Mouse (Mus musculus) hindbrain, embryonic 11.5 days (tissue): Measurements from ENCODE around the gene Tmem59l. TPM values are rescaled to one million over a fixed set of nuclear protein-coding genes. Genes with fewer than 3 reads are reported as not detected.

Source experiments
- ATAC-seq: fragments of 200-750 bp; cut with Nextera tagmentation; 2 replicates; pipeline ENCODE4 v1.8.0; 2017; ENCODE audit warnings: mild to moderate bottlenecking, moderate TSS enrichment, moderate library complexity; ENCODE audit not compliant: low FRiP score
- DNase-seq: peaks from one replicate; pipeline ENCODE4 v3.0.0-alpha.2; 2015; ENCODE audit warnings: low spot score
- H3K27ac ChIP-seq: fragments of 300-500 bp; sonication (generic); 2 replicates; pipeline ENCODE4 v1.5.1; 2014; ENCODE audit warnings: mild to moderate bottlenecking, low read depth, low read length
- H3K27me3 ChIP-seq: fragments of 300-500 bp; sonication (generic); 2 replicates; pipeline ENCODE4 v1.6.1; 2014; ENCODE audit warnings: mild to moderate bottlenecking, low read length, moderate library complexity, mixed read lengths; ENCODE audit not compliant: control insufficient read depth, insufficient read depth
- H3K36me3 ChIP-seq: fragments of 300-500 bp; sonication (generic); 2 replicates; pipeline ENCODE4 v1.6.1; 2014; ENCODE audit warnings: mild to moderate bottlenecking, low read length, moderate library complexity, mixed read lengths; ENCODE audit not compliant: control insufficient read depth, insufficient read depth
- H3K4me1 ChIP-seq: fragments of 300-500 bp; sonication (generic); replicated peaks from 2 replicates; pipeline ENCODE4 v1.6.1; 2014; ENCODE audit warnings: low read length, mixed read lengths; ENCODE audit not compliant: control insufficient read depth, insufficient read depth
- H3K4me2 ChIP-seq: fragments of 300-500 bp; sonication (generic); replicated peaks from 2 replicates; pipeline ENCODE4 v1.6.1; 2014; ENCODE audit warnings: mild to moderate bottlenecking, low read depth, low read length
- H3K4me3 ChIP-seq: fragments of 300-500 bp; sonication (generic); 2 replicates; pipeline ENCODE4 v1.5.1; 2014; ENCODE audit warnings: low read depth, low read length
- H3K9ac ChIP-seq: fragments of 300-500 bp; sonication (generic); 2 replicates; pipeline ENCODE4 v1.6.1; 2014; ENCODE audit warnings: low read depth, low read length
- H3K9me3 ChIP-seq: fragments of 300-500 bp; sonication (generic); 2 replicates; pipeline ENCODE4 v1.6.1; 2016; ENCODE audit warnings: low read length; ENCODE audit not compliant: control insufficient read depth
- WGBS: fragments of 180-500 bp; shearing (Covaris S2); extraction: QIAGEN DNeasy Blood & Tissue Kit; methylation state at CpG from one replicate; pipeline ENCODE4 v1.1.7; 2014; 5-methylcytosine and 5-hydroxymethylcytosine counted together
- polyA plus RNA-seq: library from polyadenylated mRNA; unstranded; fragments of >200 nt; fragmentation: Nextera tagmentation; extraction: Ambion mirVana; gene quantifications from 2 replicates; pipeline ENCODE4 v1.2.1, GENCODE M21; 2014

The Tmem59l gene
- polyA plus RNA-seq, 1 experiment from 2014 or later, result 15.6 TPM

DNA sequence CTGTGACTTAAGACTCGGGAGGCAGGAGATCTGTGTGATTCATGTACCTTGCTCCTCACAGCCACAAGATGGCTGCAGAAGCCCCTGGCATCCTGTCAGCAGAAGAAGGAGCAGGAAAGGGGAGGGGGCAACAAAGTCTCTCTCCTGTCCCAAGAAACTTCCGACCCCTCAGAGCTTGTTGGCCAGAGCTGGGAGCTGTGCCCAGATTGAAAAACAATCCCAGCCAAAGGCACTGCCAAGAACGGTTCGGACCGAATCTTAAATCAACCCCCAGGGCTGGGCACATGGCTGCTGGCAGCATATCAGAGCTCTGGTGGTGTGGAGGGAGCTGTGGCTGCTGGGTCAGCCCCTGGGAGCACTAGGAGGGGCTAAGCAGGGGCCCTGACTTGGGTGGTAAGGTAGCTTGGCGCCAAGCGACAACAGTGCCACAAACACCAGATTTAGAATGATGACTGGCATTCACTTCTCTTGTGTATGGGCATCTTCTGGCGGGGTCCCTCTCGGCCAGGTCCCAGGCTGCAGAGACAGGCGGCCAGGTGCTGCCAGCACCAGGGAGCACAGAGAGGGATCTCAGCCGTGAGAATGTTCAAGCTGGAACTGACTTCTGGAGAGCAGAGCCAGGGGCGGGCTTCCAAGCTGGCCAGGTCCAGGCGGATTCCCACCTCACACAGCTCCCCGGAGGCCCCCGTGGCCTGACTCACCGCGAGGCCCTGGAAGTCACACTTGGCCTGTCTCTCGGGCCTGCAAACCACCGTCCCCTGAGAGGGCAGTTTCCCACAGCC is 39.3 kb downstream of the Tmem59l start:
- ATAC-seq (no peak), DNase-seq (no peak)
- no peaks in the 10 kb centered on the region for H3K9me3 ChIP-seq
- peaks cover 3% of the 10 kb centered on the region for H3K27me3 ChIP-seq
- H3K36me3 ChIP-seq, result no peaks in the 10 kb centered on the region
- 76% methylated on average over 19 of the region's 19 CpGs for WGBS
- no peak overlapping the region for H3K9ac ChIP-seq
- no peak overlapping the region for H3K27ac ChIP-seq
- H3K4me1 ChIP-seq, result no peaks in the 10 kb centered on the region
- H3K4me3 ChIP-seq, result no peak overlapping the region
- H3K4me2 ChIP-seq, result no peak overlapping the region

DNA sequence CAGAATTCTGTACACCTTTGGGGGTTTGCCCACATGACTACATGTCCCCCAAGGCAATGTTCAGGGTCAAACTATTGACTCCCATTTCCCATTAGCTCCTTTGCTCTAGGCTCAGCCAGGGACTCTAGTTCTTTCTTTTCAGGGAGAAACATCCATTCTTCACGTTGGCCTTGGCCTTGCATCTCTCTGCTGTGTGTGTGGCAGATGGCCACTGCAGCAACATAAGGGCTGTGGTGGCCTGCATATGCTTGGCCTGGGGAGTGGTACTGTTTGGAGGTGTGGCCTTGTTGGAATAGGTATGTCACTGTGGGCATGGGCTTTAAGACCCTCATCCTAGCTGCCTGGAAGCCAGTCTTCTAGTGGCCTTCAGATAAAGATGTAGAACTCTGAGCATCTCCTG is 41.2 kb downstream of the Tmem59l start:
- no peak overlapping the region for H3K4me2 ChIP-seq
- WGBS, result 76% methylated on average over 1 of the region's 1 CpGs

DNA sequence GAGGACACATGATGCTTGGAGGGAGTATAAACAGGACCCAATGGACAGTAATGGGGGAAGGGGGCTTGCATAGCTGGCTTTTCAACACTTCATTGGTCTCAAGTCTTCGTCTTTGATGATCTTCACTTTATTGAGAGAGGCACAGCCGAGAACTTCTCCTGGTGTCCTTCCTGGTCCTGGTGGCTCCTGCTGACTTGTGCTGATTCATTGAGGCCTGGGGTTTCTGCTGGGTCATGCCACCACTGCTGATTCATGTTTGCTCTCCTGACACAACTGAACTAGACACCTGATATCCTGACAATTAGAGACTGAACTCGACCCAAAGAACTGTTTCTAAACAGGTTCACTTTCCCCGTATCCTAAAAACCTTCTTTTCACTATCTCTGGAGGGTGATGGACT is 43.8 kb downstream of the Tmem59l start:
- no peaks in the 10 kb centered on the region; the same call in 1 of the 2 replicates for H3K4me1 ChIP-seq
- H3K4me2 ChIP-seq, result no peak overlapping the region
- ATAC-seq (no peak), DNase-seq (no peak)
- H3K9ac ChIP-seq, result no peak overlapping the region
- no peak overlapping the region for H3K4me3 ChIP-seq
- no peaks in the 10 kb centered on the region for H3K9me3 ChIP-seq
- H3K27ac ChIP-seq, result no peak overlapping the region
- no peaks in the 10 kb centered on the region for H3K27me3 ChIP-seq
- WGBS, result 85% methylated on average over 4 of the region's 4 CpGs
- H3K36me3 ChIP-seq, result no peaks in the 10 kb centered on the region

More for the DNA sequence above, 41.2 kb downstream of the Tmem59l start:
- ATAC-seq (no peak), DNase-seq (no peak)
- no peaks in the 10 kb centered on the region for H3K4me1 ChIP-seq
- no peaks in the 10 kb centered on the region for H3K36me3 ChIP-seq
- H3K4me3 ChIP-seq, result no peak overlapping the region
- no peaks in the 10 kb centered on the region for H3K9me3 ChIP-seq
- H3K9ac ChIP-seq, result no peak overlapping the region
- no peak overlapping the region for H3K27ac ChIP-seq
- no peaks in the 10 kb centered on the region for H3K27me3 ChIP-seq

DNA sequence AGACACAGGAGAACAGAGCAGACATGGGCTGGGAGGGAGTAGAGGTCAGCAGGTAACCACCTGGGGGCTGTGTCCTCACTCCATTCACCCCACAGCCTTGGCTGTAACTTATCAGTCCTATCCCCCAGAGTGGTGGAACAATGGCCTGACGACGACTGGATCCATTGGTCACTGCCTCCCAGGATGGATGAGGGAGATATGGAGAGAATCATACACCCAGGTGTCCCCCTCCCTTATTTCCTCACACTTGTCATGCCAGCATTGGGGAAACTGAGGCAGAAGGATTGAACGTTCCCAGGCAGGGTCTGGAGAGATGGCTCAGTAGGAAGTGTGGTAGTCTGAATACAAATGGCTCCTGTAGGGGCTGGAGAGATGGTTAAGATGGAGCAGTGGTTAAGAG is 45.6 kb downstream of the Tmem59l start:
- Histone ChIP-seq H3K27ac (no peak overlapping the region), H3K36me3 (no peaks in the 10 kb centered on the region), H3K4me1 (no peaks in the 10 kb centered on the region; the same call in 1 of the 2 replicates), H3K27me3 (no peaks in the 10 kb centered on the region), H3K9ac (no peak overlapping the region), H3K9me3 (no peaks in the 10 kb centered on the region), H3K4me3 (no peak overlapping the region), H3K4me2 (no peak overlapping the region)
- 68% methylated on average over 3 of the region's 3 CpGs for WGBS
- DNase-seq (no peak), ATAC-seq (no peak)

DNA sequence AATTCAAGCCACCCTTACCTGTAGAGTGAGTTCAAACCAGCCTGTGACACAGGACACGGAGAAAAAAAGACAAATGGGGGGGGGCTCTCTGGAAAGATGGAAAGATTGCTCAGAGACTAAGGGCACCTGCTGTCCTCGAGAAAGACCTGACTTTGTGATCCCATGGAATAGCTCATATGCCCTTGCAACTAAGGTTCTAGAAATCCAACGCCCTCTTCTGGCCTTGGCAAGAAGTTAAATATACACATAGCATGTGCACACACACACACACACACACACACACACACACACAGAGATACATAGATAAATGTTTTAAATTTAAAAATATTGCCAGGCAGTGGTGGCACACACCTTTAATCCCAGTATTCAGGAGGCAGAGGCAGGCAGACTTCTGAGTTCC is 46.9 kb downstream of the Tmem59l start:
- no peaks in the 10 kb centered on the region for H3K36me3 ChIP-seq
- ATAC-seq, result no peak; the same call in 1 of the 2 replicates
- H3K9me3 ChIP-seq, result no peaks in the 10 kb centered on the region
- H3K4me3 ChIP-seq, result no peak overlapping the region
- no peak for DNase-seq
- no peak overlapping the region; the same call in 1 of the 2 replicates for H3K4me2 ChIP-seq
- no peaks in the 10 kb centered on the region for H3K27me3 ChIP-seq
- H3K27ac ChIP-seq, result no peak overlapping the region
- H3K9ac ChIP-seq, result no peak overlapping the region; the same call in 1 of the 2 replicates
- 59% methylated on average over 3 of the region's 3 CpGs for WGBS
- H3K4me1 ChIP-seq, result peaks cover under 1% of the 10 kb centered on the region; the same call in 1 of the 2 replicates

DNA sequence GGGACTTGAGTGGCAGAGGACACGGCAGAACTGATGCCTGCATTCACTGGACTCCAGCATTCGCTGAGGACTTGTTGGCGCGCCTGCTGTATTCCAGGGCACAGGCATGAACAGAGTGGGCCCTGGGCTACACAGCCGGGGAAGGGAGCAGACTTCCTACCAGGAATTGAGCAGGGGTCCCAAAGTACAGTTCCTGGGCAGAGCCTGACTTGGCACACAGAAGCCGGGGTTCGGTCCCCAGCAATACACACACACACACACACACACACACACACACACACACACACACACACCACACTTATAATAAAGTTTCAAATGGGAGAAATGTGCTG is 47.3 kb downstream of the Tmem59l start:
- Histone ChIP-seq H3K4me2 (peak overlapping the region; percentile 73), H3K27ac (no peak overlapping the region; the same call in 1 of the 2 replicates), H3K9ac (peak overlapping the region; percentile 57; the same call in 1 of the 2 replicates), H3K4me3 (peak overlapping the region; percentile 65), H3K4me1 (peaks cover 2% of the 10 kb centered on the region; the same call in 1 of the 2 replicates), H3K9me3 (no peaks in the 10 kb centered on the region), H3K27me3 (no peaks in the 10 kb centered on the region), H3K36me3 (no peaks in the 10 kb centered on the region)
- ATAC-seq (no peak), DNase-seq (no peak)
- WGBS, result 13% methylated on average over 7 of the region's 7 CpGs

DNA sequence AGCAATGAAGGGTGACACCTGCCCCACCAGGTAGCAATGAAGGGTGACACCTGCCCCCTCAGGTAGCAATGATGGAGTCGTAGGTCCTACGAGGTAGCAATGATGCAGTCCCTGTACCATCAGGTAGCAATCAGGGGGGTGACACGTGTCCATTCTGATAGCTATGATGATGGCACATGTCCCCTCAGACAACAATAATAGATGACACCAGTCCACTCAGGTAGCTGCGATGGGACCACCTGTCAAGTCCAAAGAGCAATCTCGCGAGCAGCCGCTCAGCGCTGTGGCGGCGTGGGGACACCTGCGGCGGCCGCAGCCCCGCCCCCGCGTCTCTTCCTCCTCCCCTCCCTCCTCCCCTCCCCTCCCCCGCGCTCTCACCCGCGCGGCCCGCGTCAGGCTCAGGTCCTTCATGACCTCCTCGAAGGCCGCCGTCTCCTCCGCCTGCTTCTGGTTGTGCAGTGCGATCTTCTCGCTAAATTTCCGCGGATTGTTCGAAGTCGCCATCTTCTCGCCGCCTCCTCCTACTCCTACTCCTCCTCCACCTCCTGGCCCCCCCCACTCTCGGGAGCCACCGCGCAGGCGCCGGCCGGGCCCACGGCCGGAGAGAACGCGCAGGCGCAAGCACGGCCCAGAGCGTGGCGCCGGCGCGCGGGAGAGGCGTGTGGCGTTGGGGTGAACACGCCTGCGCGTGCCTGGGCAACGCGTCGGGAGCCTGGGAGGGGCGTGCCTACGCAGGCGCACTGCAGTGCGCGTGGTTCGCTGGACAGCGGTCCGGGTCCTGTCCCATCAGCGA is 47.9 kb downstream of the Tmem59l start, which contains the start of gene Crtc1:
Crtc1 (minus strand) TSS at position 525 of the 793 bp plus-strand sequence.
- Histone ChIP-seq H3K4me2 (peak within 1 kb of the TSS; percentile 73), H3K9me3 (no peaks in the 10 kb centered on the region), H3K9ac (peak within 1 kb of the TSS; percentile 79), H3K4me3 (peak within 1 kb of the TSS; percentile 65), H3K27ac (peak within 1 kb of the TSS; percentile 70), H3K27me3 (no peaks in the 10 kb centered on the region), H3K36me3 (no peaks in the 10 kb centered on the region), H3K4me1 (peaks cover 2% of the 10 kb centered on the region; the same call in 1 of the 2 replicates)
- peak; percentile 99 for DNase-seq
- peak; percentile 97 for ATAC-seq
- WGBS, result 1% methylated on average over 63 of the region's 70 CpGs

DNA sequence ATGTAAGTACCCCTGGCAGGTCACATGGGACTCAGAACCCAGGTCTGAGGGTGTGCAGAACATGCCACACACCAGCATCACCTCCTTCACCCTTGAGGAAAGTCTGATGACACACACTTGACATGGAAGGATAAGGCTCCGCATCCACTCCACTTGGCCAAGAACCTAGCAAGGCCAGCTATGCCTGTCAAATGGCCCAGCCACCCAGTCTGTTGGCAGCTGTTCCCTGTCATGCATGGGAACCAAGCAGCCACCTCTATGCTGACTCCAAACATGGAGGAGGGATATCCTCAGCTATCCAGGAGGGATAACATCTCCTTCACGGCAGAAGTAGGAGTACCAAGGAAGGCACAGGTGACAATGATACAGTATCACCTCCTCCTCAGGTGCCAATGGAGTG is 48.7 kb downstream of the Tmem59l start:
- Histone ChIP-seq H3K9me3 (no peaks in the 10 kb centered on the region), H3K9ac (no peak overlapping the region), H3K4me1 (peaks cover 2% of the 10 kb centered on the region; the same call in 1 of the 2 replicates), H3K27me3 (no peaks in the 10 kb centered on the region), H3K4me3 (no peak overlapping the region; the same call in 1 of the 2 replicates), H3K27ac (no peak overlapping the region), H3K4me2 (no peak overlapping the region; the same call in 1 of the 2 replicates), H3K36me3 (no peaks in the 10 kb centered on the region)
- DNase-seq, result no peak
- ATAC-seq, result no peak
- WGBS, result 100% methylated on average over 2 of the region's 2 CpGs
